Mouse (Mus musculus) CH12.LX (cell line): ENCODE measurements at regions not wholly inside any gene's neighbourhood (a gene's known extent, or its start where the extent isn't known, plus 50 kb on each side); places are given as distances from the start of the nearest gene placed in this dataset.

ENCODE experiments used
- DNase-seq: peaks from one replicate; pipeline ENCODE4 v3.0.0-alpha.2; 2013; ENCODE audit errors: extremely low read depth
- H3K27ac ChIP-seq: 2 replicates; pipeline ENCODE4 v1.5.1; 2012; ENCODE audit warnings: low read depth, mild to moderate bottlenecking, control low read depth, moderate library complexity; ENCODE audit not compliant: insufficient read depth
- H3K27me3 ChIP-seq: replicated peaks from 2 replicates; pipeline ENCODE3; 2012; ENCODE audit warnings: inconsistent platforms
- H3K36me3 ChIP-seq, 2 experiments: replicated peaks in 1 of 2; 2 replicates each; pipeline versions ENCODE3 to v1.6.1; 2012; ENCODE audit warnings: inconsistent platforms in 1 of 2, low read length in 1 of 2, mild to moderate bottlenecking in 1 of 2, mixed read lengths in 1 of 2, moderate library complexity in 1 of 2; ENCODE audit not compliant: control insufficient read depth in 1 of 2, insufficient read depth in 1 of 2
- H3K4me1 ChIP-seq, 2 experiments: 2 replicates each; pipeline ENCODE4 v1.6.1; 2012; ENCODE audit warnings: inconsistent platforms in 1 of 2, moderate library complexity in 1 of 2; ENCODE audit not compliant: insufficient read depth in 2 of 2, control insufficient read depth in 1 of 2
- H3K4me2 ChIP-seq: 2 replicates; pipeline ENCODE4 v1.6.1; 2012; ENCODE audit warnings: low read depth, mild to moderate bottlenecking, control low read depth; ENCODE audit not compliant: poor library complexity, insufficient read depth, severe bottlenecking
- H3K4me3 ChIP-seq, 3 experiments: fragments of 150-350 bp in 1 of 3; sonication (generic) in 1 of 3; replicated peaks in 1 of 3; 2 replicates each; pipeline versions ENCODE3 to v1.5.1; 2011 to 2012; ENCODE audit warnings: low read depth in 2 of 3, low read length in 2 of 3, mild to moderate bottlenecking in 2 of 3, moderate library complexity in 2 of 3, control low read depth in 1 of 3, improper control_type of control experiment in 1 of 3, inconsistent platforms in 1 of 3, mixed read lengths in 1 of 3; ENCODE audit not compliant: poor library complexity in 1 of 3
- H3K79me2 ChIP-seq: replicated peaks from 2 replicates; pipeline ENCODE4 v1.6.1; 2012; ENCODE audit warnings: mild to moderate bottlenecking, moderate library complexity; ENCODE audit not compliant: control insufficient read depth, poor library complexity, insufficient read depth, severe bottlenecking; ENCODE audit errors: extremely low read depth
- H3K9ac ChIP-seq: 2 replicates; pipeline ENCODE4 v1.6.1; 2012; ENCODE audit warnings: low read depth, mild to moderate bottlenecking, control low read depth, moderate library complexity; ENCODE audit not compliant: insufficient read depth
- H3K9me3 ChIP-seq: replicated peaks from 2 replicates; pipeline ENCODE3; 2012; ENCODE audit warnings: low read length, inconsistent platforms, mixed read lengths
- BHLHE40 ChIP-seq: IDR thresholded peaks from 2 replicates; pipeline ENCODE4 v1.6.1; 2011; ENCODE audit warnings: mild to moderate bottlenecking, low read depth, low read length, improper control_type of control experiment
- CHD1 ChIP-seq: IDR thresholded peaks from 2 replicates; pipeline ENCODE4 v1.6.1; 2012; ENCODE audit warnings: low read depth, low read length, improper control_type of control experiment, inconsistent platforms
- CTCF ChIP-seq, 2 experiments: IDR thresholded peaks in 1 of 2; conservative IDR thresholded peaks in 1 of 2; 2 replicates each; pipeline ENCODE4 v1.5.1; 2011 to 2012; ENCODE audit warnings: low read depth in 2 of 2, low read length in 2 of 2, improper control_type of control experiment in 1 of 2, inconsistent platforms in 1 of 2, mild to moderate bottlenecking in 1 of 2, moderate library complexity in 1 of 2
- E2F4 ChIP-seq: IDR thresholded peaks from 2 replicates; pipeline ENCODE4 v1.6.1; 2011; ENCODE audit warnings: low read depth, low read length, improper control_type of control experiment; ENCODE audit not compliant: insufficient replicate concordance
- ELF1 ChIP-seq: IDR thresholded peaks from 2 replicates; pipeline ENCODE4 v1.6.1; 2014; ENCODE audit warnings: low read depth, mild to moderate bottlenecking, inconsistent platforms, low read length, improper control_type of control experiment
- EP300 ChIP-seq: IDR thresholded peaks from 2 replicates; pipeline ENCODE4 v1.6.1; 2011; ENCODE audit warnings: low read length, improper control_type of control experiment
- ETS1 ChIP-seq: conservative IDR thresholded peaks from 2 replicates; pipeline ENCODE4 v1.6.1; 2012; ENCODE audit warnings: low read depth, mild to moderate bottlenecking, inconsistent platforms, low read length, improper control_type of control experiment, moderate library complexity
- HCFC1 ChIP-seq: IDR thresholded peaks from 2 replicates; pipeline ENCODE4 v1.6.1; 2012; ENCODE audit warnings: low read depth, mild to moderate bottlenecking, inconsistent platforms, low read length, improper control_type of control experiment
- JUN ChIP-seq: IDR thresholded peaks from 2 replicates; pipeline ENCODE4 v1.6.1; 2011; ENCODE audit warnings: low read depth, mild to moderate bottlenecking, low read length, improper control_type of control experiment, moderate library complexity; ENCODE audit not compliant: insufficient read depth
- JUND ChIP-seq: conservative IDR thresholded peaks from 2 replicates; pipeline ENCODE4 v1.6.1; 2011; ENCODE audit warnings: low read depth, low read length, improper control_type of control experiment
- KAT2A ChIP-seq: IDR thresholded peaks from 2 replicates; pipeline ENCODE4 v1.6.1; 2012; ENCODE audit warnings: low read length, improper control_type of control experiment, inconsistent platforms; ENCODE audit not compliant: insufficient replicate concordance
- MAFK ChIP-seq: IDR thresholded peaks from 2 replicates; pipeline ENCODE4 v1.6.1; 2011; ENCODE audit warnings: low read length, improper control_type of control experiment; ENCODE audit not compliant: insufficient replicate concordance
- MAX ChIP-seq: IDR thresholded peaks from 2 replicates; pipeline ENCODE4 v1.6.1; 2011; ENCODE audit warnings: low read length, improper control_type of control experiment
- MAZ ChIP-seq: IDR thresholded peaks from 2 replicates; pipeline ENCODE4 v1.6.1; 2012; ENCODE audit warnings: low read depth, mild to moderate bottlenecking, inconsistent platforms, low read length, improper control_type of control experiment, moderate library complexity
- MEF2A ChIP-seq: IDR thresholded peaks from 2 replicates; pipeline ENCODE4 v1.6.1; 2014; ENCODE audit warnings: low read depth, mild to moderate bottlenecking, inconsistent platforms, low read length, improper control_type of control experiment, borderline replicate concordance
- MXI1 ChIP-seq: IDR thresholded peaks from 2 replicates; pipeline ENCODE4 v1.6.1; 2011; ENCODE audit warnings: mild to moderate bottlenecking, low read depth, low read length, improper control_type of control experiment
- NRF1 ChIP-seq: IDR thresholded peaks from 2 replicates; pipeline ENCODE4 v1.6.1; 2014; ENCODE audit warnings: low read depth, mild to moderate bottlenecking, inconsistent platforms, low read length, improper control_type of control experiment, moderate library complexity
- PAX5 ChIP-seq: IDR thresholded peaks from 2 replicates; pipeline ENCODE4 v1.6.1; 2012; ENCODE audit warnings: low read length, inconsistent platforms, mixed read lengths
- RAD21 ChIP-seq: IDR thresholded peaks from 2 replicates; pipeline ENCODE4 v1.6.1; 2011; ENCODE audit warnings: low read depth, mild to moderate bottlenecking, low read length, improper control_type of control experiment, moderate library complexity
- SIN3A ChIP-seq: IDR thresholded peaks from 2 replicates; pipeline ENCODE4 v1.6.1; 2012; ENCODE audit warnings: low read length, improper control_type of control experiment, inconsistent platforms
- SMC3 ChIP-seq: IDR thresholded peaks from 2 replicates; pipeline ENCODE4 v1.6.1; 2011; ENCODE audit warnings: low read depth, low read length, improper control_type of control experiment
- TBP ChIP-seq: conservative IDR thresholded peaks from 2 replicates; pipeline ENCODE4 v1.6.1; 2011; ENCODE audit warnings: low read depth, low read length, improper control_type of control experiment
- TCF12 ChIP-seq: IDR thresholded peaks from 2 replicates; pipeline ENCODE4 v1.6.1; 2014; ENCODE audit warnings: low read depth, mild to moderate bottlenecking, inconsistent platforms, low read length, improper control_type of control experiment
- USF1 ChIP-seq: IDR thresholded peaks from 2 replicates; pipeline ENCODE4 v1.6.1; 2014; ENCODE audit warnings: low read depth, mild to moderate bottlenecking, inconsistent platforms, low read length, improper control_type of control experiment
- USF2 ChIP-seq: conservative IDR thresholded peaks from 2 replicates; pipeline ENCODE4 v1.6.1; 2011; ENCODE audit warnings: low read depth, low read length, improper control_type of control experiment
- ZMIZ1 ChIP-seq: IDR thresholded peaks from 2 replicates; pipeline ENCODE4 v1.6.1; 2012; ENCODE audit warnings: low read depth, mild to moderate bottlenecking, inconsistent platforms, low read length, improper control_type of control experiment
- dilution Hi-C: fragments of 300-500 bp; cut with MboI; formaldehyde crosslinking; loops from 2 replicates; pipeline ENCODE4 v1.14.3; 2020; ENCODE audit warnings: low sequenced_read_pairs; ENCODE audit not compliant: extremely low pct_unique_long_range_greater_than_20kb, extremely low pct_ligation_motif_present
- in situ Hi-C: fragments of 300-500 bp; cut with MboI; formaldehyde crosslinking; loops from 3 replicates; pipeline ENCODE4 v1.14.3; 2019; ENCODE audit warnings: low sequenced_read_pairs, low pct_ligation_motif_present, low pct_unique_long_range_greater_than_20kb, mixed read lengths

GRCm38 (mm10) chr8:76038526-76038925, 590.0 kb downstream of the Iqcm start:
- Histone ChIP-seq H3K4me2 (no peak overlapping the region), H3K79me2 (no peaks in the 10 kb centered on the region), H3K9me3 (peaks cover 25% of the 10 kb centered on the region), H3K4me1 (no peaks in the 10 kb centered on the region), H3K4me3 (no peak overlapping the region), H3K27me3 (no peaks in the 10 kb centered on the region), H3K9ac (no peak overlapping the region), H3K36me3 (no peaks in the 10 kb centered on the region), H3K27ac (no peak overlapping the region)
- in situ Hi-C loops = no loop called here
- dilution Hi-C loops = no loop called here
- DNase-seq = no peak
- TF ChIP-seq EP300 = no peak
- no peak for TF ChIP-seq TBP
- no peak for TF ChIP-seq ETS1
- no peak for TF ChIP-seq MAX
- no peak for TF ChIP-seq MAZ
- TF ChIP-seq CHD1 = no peak
- no peak for TF ChIP-seq KAT2A
- no peak for TF ChIP-seq JUN
- TF ChIP-seq TCF12 = no peak
- no peak for TF ChIP-seq USF2
- TF ChIP-seq USF1 = no peak

GRCm38 (mm10) chr8:76052003-76052402, 603.5 kb downstream of the Iqcm start:
- Histone ChIP-seq H3K4me1 (no peaks in the 10 kb centered on the region), H3K9me3 (peaks cover 31% of the 10 kb centered on the region), H3K27ac (no peak overlapping the region), H3K36me3 (no peaks in the 10 kb centered on the region), H3K4me3 (no peak overlapping the region), H3K27me3 (no peaks in the 10 kb centered on the region), H3K4me2 (no peak overlapping the region), H3K9ac (no peak overlapping the region), H3K79me2 (no peaks in the 10 kb centered on the region)
- TF ChIP-seq NRF1 (no peak), PAX5 (no peak), SMC3 (no peak), MAFK (no peak), ELF1 (no peak), CTCF (conservative IDR thresholded peaks at IDR 0.05 in 1 of 2, IDR thresholded peaks at IDR 0.05 in 1 of 2; ENCODE audit: low read depth in 2 of 2, low read length in 2 of 2) (no peak), KAT2A (no peak), JUND (no peak), CHD1 (no peak), BHLHE40 (no peak), HCFC1 (no peak), SIN3A (no peak), ZMIZ1 (no peak), MEF2A (no peak), RAD21 (no peak), E2F4 (no peak), EP300 (no peak), TBP (no peak), MXI1 (no peak), ETS1 (no peak)
- DNase-seq = no peak
- in situ Hi-C loops (no loop called here), dilution Hi-C loops (no loop called here)
